ENCODE assay signal across 12 mouse cellular contexts in the genomic region with DNA sequence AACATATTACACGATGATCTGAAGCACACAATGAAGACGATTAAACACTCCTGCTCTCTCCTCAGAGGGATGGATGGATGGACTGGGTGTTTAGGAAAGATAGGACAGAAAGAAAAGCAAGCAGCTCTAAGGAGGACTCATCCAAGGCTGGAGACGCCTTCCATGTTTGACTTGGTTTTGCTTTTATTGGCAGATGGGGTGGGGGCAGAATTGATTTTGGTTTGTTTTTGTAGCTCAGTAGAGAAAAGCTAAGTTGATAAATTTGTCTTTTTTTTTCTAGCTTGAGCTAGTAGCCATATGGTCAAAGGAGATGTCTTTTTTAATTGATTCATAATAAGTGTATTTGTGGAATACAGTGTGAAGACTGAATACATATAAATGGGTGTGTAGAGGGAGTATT.
"Had no signal": no experiment of that assay in that cellular context is flagged by ENCODE, and none has a peak within 500 bp of the region (broad histone marks: within the 10 kb centered on the region; RNA-seq: fewer than 3 reads in every experiment).

No protein-coding gene starts in this region.

- DNase-seq: gastrocnemius, adult 2 months; gastrocnemius, postnatal 10 days; gastrocnemius, postnatal 25 days; heart, adult 18-20 months; heart, postnatal 10 days; heart, postnatal 4 days; kidney, adult 18-20 months; kidney, adult 8-10 months; kidney, postnatal 10 days; kidney, postnatal 4 days; liver; liver, embryonic 13.5 days had no signal
